Mouse (Mus musculus): Measurements from ENCODE around the gene Ccdc47.
"Not testable (repeated sequence)": the region's sequence is repeated elsewhere in the genome, so short reads cannot be mapped to it uniquely, and the experiment has no call there.

DNA sequence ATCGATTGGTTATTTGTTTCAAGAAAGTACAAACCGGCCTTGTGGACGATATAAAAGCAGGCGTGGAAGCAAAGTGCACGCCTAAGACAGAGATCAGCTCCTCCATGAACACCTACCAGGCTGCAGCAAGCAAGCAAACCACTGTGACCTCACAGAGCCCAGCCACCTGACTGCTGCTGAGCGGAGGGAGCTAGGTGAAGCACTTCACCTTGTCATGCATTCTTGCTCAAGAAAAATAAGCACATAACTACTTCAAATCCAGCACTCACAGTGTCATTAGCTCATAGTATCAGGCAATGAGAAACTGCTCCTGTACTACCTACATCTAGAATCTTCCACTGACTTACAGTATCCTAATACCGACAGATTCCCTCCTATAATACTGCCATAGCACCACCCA is 16.1 kb downstream of the Ccdc47 start:
- not testable (repeated sequence) for TF ChIP-seq CTCF (IDR thresholded peaks at IDR 0.05; ENCODE audit: low read depth, low read length); POLR2A (IDR thresholded peaks at IDR 0.05; ENCODE audit: extremely low read depth, insufficient read depth, low read length)
